Mouse (Mus musculus): ENCODE results near the gene Gm364.

The Gm364 gene

GRCm38 (mm10) chrX:57408769-57409168 lies at the start of gene Gm364:
Gm364 (plus strand) TSS chrX:57409154.
- no peak for DNase-seq (ENCODE audit: low spot score)

DNA sequence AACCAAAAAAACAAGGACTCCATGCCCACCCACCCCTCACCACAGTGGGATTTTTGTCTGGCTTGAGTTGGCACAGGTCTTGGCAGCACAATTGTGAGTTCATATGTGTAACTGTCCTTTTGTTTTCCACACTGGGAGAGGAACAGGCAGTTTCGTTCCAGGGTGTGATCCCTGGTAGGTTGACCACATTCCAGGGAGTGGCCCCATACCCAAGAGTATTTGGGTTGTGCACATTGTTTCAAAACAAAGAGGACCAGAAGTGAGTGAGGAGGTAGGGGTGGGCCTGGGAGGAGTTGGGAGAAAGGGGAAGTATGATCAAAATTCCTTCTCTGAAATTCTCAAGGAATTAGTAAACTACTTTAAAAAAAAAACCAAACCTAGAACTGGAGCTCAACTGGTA lies 49.6 kb upstream of the Gm364 start:
- DNase-seq (ENCODE audit: low spot score): no peak

DNA sequence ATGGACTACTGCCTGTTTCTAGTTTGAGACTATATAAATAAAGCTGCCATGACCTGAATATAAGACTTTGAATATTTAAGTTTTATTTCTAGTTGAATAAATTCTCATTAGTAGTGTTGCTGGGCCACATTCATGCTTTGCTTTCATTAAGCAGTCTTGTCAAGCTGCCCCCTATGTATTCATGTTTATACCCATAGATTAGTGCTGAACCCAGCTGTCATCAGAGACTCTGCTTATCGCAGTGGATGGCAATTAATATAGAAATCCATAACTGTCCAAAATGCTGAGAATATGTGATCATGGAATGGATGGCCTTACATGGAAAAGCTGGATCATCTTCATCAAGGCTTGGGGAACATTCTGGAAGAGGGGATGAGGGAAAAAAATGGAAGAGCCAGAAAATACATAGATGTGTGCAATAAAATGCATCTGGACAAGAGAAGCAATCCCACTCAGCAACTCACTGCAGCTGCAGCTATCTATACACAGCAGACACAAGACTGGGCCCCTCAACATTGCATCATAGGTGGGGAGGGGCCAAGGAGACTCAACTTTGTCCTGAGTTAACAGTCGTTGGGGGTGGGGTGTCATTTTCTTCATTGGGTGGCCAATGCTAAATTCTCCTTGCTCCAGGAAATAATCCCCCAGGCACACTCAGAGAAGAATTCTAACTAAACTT lies 43.9 kb upstream of the Gm364 start:
- peak; percentile 4 for DNase-seq (ENCODE audit: low spot score)

GRCm38 (mm10) chrX:57372965-57373364 lies 36.0 kb upstream of the Gm364 start:
- no peak for DNase-seq (ENCODE audit: low spot score)

DNA sequence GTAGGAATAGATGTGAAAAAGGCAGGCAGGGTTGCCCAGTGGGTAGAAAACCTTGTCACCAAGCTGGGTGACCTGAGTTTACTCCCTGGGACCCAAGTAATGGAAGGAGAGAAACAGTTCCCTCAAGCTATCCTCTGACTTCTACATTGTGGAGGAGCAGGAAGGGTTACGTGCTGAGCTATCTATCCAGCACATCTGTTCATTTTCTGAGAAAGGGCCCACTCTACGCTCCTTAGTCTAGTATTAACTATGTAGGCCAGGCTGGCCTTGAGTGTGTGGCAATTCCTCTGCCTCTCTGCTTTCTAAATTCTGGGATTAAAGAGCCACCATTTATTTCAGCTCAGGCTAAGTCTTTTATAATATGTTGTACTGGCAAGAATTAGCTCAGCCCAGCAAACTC lies 35.4 kb upstream of the Gm364 start:
- DNase-seq (ENCODE audit: low spot score): no peak

GRCm38 (mm10) chrX:57374029-57374428 lies 34.9 kb upstream of the Gm364 start:
- DNase-seq (ENCODE audit: low spot score): no peak

GRCm38 (mm10) chrX:57377096-57377495 lies 31.9 kb upstream of the Gm364 start:
- DNase-seq (ENCODE audit: low spot score): no peak

- no peak for DNase-seq (ENCODE audit: low spot score)
Observed at GRCm38 (mm10) chrX:57378579-57378978, 30.4 kb upstream of the Gm364 start.

GRCm38 (mm10) chrX:57380915-57381314 lies 28.0 kb upstream of the Gm364 start:
- DNase-seq (ENCODE audit: low spot score): no peak

DNA sequence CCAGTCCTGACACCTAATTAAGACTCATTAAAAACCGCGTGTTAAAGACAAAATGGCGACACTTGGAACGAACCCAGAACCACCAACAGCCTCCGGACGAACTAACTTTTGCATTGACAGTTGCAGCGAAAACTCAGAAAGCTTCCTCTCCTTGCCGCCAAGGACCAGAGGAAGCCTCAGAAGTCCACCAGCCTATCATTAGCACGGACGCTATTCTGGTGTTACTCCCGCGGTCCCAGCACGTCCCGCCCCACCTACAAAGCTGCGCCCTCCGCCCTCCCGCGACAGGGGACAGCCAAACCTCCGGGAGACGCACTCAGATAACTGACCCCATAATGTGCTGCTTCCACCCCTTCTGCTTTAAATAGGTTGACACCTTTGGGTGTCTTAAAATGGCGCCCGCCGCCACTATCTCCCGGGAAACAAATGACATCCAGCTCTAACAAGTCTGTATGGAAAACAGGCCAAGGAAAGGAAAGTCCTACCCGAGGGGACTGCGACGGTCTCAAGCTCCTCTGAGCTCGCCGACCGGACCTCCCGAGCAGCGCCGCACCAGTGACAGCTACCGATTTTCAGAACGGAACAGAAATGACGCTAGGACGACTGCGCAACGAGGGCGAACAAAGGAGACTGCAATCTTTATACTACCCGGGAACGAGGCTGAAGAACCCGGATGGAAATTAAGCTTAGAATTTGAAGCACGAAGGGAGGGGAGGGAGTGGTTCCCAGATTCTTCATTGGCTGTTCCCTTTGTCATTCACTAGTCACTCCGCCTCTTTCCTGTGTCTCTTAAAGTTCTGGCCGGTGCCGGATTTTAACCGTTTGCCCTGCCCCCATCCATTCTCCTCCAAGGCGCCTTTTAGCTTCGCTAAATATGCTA lies 16.3 kb upstream of the Gm364 start, which contains the start of gene Rbmx:
Gene Rbmx (minus strand): TSS at position 670 of the 880 bp plus-strand sequence.
- peak; percentile 87 for DNase-seq (ENCODE audit: low spot score)

GRCm38 (mm10) chrX:57393412-57393811 lies 15.5 kb upstream of the Gm364 start:
- DNase-seq (ENCODE audit: low spot score): peak; percentile 5

GRCm38 (mm10) chrX:57401388-57401787 lies 7.6 kb upstream of the Gm364 start:
- DNase-seq (ENCODE audit: low spot score): no peak

DNA sequence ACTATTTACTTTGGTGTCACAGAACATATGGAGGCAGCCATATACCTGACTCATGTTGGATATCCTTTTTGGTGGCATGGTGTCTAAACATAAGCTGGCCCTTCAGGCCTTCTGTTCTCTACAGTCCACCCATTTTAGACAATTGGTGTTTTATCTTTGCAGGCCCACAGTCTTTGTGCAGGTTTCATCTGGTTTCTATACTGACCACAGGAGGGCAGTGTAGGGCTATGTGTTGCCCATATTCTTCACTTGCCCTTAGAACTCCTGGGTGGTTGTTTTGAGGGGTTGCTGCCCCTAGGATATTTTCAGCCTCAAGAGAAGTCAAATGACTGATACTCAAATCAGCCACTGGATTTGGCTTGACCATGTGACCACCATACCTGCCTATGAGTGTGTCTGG lies 5.3 kb upstream of the Gm364 start:
- peak; percentile 50 for DNase-seq (ENCODE audit: low spot score)

- peak; percentile 25 for DNase-seq (ENCODE audit: low spot score)
Observed at GRCm38 (mm10) chrX:57431610-57432009, 22.7 kb downstream of the Gm364 start.

- DNase-seq (ENCODE audit: low spot score): no peak
Observed at GRCm38 (mm10) chrX:57433897-57434296, 24.9 kb downstream of the Gm364 start.

- peak; percentile 16 for DNase-seq (ENCODE audit: low spot score)
Observed at GRCm38 (mm10) chrX:57503634-57504033, 94.7 kb downstream of the Gm364 start, which contains the start of gene Gpr101. Gpr101 (minus strand) TSS chrX:57503757.

DNA sequence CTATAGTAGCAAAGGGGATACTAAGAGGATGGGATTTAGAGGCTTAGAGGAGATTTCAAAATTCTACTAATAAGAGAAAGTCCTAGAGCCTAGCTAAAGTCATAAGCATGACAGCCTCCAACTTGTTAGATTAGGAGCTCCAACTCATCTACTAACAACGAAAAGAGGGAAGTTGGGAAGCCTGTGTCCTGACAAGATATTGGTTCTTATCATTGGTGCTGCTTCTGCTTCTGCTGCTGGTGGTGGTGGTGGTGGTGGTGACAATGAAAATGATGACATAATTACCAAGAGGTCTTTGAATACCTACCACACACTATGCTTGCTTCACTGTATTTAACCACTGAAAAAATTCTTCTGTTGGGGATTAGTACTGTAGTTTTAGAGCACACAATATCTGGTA lies 97.3 kb downstream of the Gm364 start:
- DNase-seq (ENCODE audit: low spot score): no peak

DNA sequence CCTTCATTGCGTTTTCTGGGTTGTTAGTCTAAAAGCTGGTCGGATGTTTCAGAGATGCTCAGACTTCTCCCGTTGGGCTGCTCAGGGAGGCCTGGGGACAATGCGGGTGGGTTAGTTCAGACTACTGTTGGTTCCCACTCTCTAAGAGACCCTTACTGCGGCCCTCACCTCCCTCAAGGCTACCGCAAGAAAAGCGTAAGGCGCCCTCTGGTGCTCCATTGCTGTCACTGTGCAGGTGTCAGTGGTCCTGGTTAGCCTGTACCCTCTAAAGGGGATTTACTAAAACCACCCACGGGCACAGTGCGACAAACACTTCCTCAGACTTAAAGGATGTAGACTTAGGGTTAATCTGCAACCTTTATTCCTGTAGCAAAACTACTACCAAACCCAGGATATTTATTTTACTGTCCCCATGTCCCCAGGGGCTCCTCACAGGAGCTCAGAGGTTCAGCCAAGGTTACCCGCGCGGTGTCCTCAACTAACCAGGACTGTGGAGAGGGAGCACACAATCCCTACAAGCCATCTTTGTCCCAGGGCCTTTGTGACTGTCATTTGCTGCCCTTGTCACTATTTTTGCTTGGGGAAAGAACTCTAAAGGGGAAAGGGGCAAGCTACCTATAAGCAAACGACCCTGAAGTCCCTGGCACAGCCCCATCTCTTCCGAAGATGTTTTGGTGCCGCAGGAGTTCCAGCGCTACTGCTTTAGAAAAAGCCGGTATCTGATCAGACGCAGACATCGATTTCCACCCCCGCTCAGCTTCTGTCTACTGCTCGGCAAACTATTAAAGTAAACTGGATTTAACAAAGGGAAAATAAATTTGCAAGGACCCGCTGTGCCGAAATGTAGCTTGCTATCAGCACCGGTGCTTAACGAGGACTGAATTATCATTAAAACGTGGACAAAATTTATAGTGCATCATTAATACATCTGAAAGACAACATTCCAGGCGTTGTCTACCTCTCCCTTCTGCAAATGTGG lies 112.5 kb downstream of the Gm364 start:
- peak; percentile 44 for DNase-seq (ENCODE audit: low spot score)

Measured in embryo, embryonic 10 days (tissue).